Mouse (Mus musculus) lung, adult 2 months (tissue): ENCODE measurements around the gene Cacna1c.

Experiments
- CTCF ChIP-seq: fragments of 200-500 bp; IDR thresholded peaks from 2 replicates; pipeline ENCODE4 v1.5.1; 2011; ENCODE audit warnings: mild to moderate bottlenecking, low read length, control low read depth; ENCODE audit not compliant: insufficient read depth
- POLR2A ChIP-seq: fragments of 200-500 bp; IDR thresholded peaks from 2 replicates; pipeline ENCODE4 v1.6.1; 2011; ENCODE audit warnings: low read depth, mild to moderate bottlenecking, control low read depth, low read length, borderline replicate concordance; ENCODE audit errors: extremely low read depth

- TF ChIP-seq CTCF (no peak), POLR2A (no peak)
Observed at GRCm38 (mm10) chr6:118741841-118742240, 454.4 kb downstream of the Cacna1c start.
